Mouse (Mus musculus) cerebellum, adult 2 months (tissue): Measurements from ENCODE around the gene Zfp710.

ENCODE experiments used
- CTCF ChIP-seq: fragments of 200-500 bp; IDR thresholded peaks from 2 replicates; pipeline ENCODE4 v1.5.1; 2011; ENCODE audit warnings: low read depth, mild to moderate bottlenecking, control low read depth, low read length, moderate library complexity, borderline replicate concordance; ENCODE audit not compliant: insufficient read depth
- POLR2A ChIP-seq: fragments of 200-500 bp; IDR thresholded peaks from 2 replicates; pipeline ENCODE4 v1.6.1; 2011; ENCODE audit warnings: low read length, control low read depth, borderline replicate concordance; ENCODE audit not compliant: insufficient read depth

DNA sequence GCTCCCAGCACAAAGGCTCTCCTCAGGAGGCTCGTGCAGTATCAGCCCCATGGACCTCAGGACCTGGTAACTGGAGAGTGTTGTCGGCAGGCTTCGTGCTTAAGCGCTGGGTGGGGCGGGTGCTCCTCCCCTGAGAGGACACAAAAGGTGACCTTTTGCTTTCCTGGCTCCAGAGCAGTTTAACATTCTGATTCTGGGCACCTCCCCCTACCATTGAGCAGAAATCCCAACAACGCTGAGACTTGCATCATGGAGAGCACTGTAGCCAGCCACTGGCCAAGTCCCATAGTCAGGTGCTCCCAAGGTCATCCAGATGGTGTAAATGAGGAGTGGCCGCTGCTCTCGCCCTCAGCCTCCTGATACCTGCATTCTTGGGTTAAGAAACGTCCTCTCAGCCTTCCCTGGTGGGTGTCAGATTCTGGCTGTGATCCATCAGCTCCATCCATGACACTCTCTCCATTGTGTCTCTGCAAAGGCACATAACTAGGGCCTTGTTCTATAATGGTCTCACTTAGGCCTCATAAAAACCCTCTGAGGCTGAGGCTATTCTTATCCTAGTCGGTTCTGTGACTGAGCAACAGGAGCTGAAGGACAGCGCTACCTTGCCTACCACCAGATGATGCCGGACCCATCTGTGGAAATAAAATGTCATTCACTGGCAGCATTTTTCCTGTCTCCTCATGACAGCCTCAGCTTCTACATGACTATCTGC lies 105.9 kb downstream of the Zfp710 start:
- TF ChIP-seq CTCF (no peak), POLR2A (no peak)
